Mouse (Mus musculus): ENCODE data around the gene Capns1.
A peak's percentile ranks its signal among the peaks of the same experiment; 100 is the strongest.
"Not testable (repeated sequence)": the region's sequence is repeated elsewhere in the genome, so short reads cannot be mapped to it uniquely, and the experiment has no call there.

The Capns1 gene

GRCm38 (mm10) chr7:30202895-30203690 is 4.5 kb upstream of the Capns1 start:
- peak; percentile 59 for DNase-seq

GRCm38 (mm10) chr7:30200661-30201060 is 2.0 kb upstream of the Capns1 start:
- DNase-seq = not testable (repeated sequence)

GRCm38 (mm10) chr7:30200200-30200599 is 1.6 kb upstream of the Capns1 start:
- peak; percentile 12 for DNase-seq

- DNase-seq = peak; percentile 14
These were observed 1.0 kb upstream of the Capns1 start for GRCm38 (mm10) chr7:30199498-30200139.

- DNase-seq = no peak
These were observed 950 bp downstream of the Capns1 start for GRCm38 (mm10) chr7:30197592-30198129.

- no peak for DNase-seq
These were observed 2.4 kb downstream of the Capns1 start for GRCm38 (mm10) chr7:30196171-30196570.

GRCm38 (mm10) chr7:30195461-30195860 is 3.1 kb downstream of the Capns1 start:
- no peak for DNase-seq

- peak; percentile 93 for DNase-seq
These were observed 3.7 kb downstream of the Capns1 start for GRCm38 (mm10) chr7:30194884-30195283.

- DNase-seq = peak; percentile 52
These were observed 4.3 kb downstream of the Capns1 start for GRCm38 (mm10) chr7:30194101-30194831.

- DNase-seq = peak; percentile 82
These were observed 5.0 kb downstream of the Capns1 start for GRCm38 (mm10) chr7:30193581-30194100.

- no peak for DNase-seq
These were observed 5.6 kb downstream of the Capns1 start for GRCm38 (mm10) chr7:30193013-30193412.

- no peak for DNase-seq
These were observed 6.5 kb downstream of the Capns1 start for GRCm38 (mm10) chr7:30192088-30192487.

- no peak for DNase-seq
These were observed 9.5 kb downstream of the Capns1 start for GRCm38 (mm10) chr7:30189116-30189491.

- DNase-seq = no peak
These were observed 10.1 kb downstream of the Capns1 start for GRCm38 (mm10) chr7:30188344-30189115.

GRCm38 (mm10) chr7:30184641-30185348 is 13.8 kb downstream of the Capns1 start:
- DNase-seq = no peak

GRCm38 (mm10) chr7:30183879-30184289 is 14.7 kb downstream of the Capns1 start, which contains the start of gene Cox7a1:
Cox7a1 (plus strand) TSS chr7:30184144.
- DNase-seq = peak; percentile 64

- not testable (repeated sequence) for DNase-seq
These were observed 15.4 kb downstream of the Capns1 start for GRCm38 (mm10) chr7:30183189-30183588.

- not testable (repeated sequence) for DNase-seq
These were observed 16.7 kb downstream of the Capns1 start for GRCm38 (mm10) chr7:30181929-30182328.

- peak; percentile 80 for DNase-seq
These were observed 17.3 kb downstream of the Capns1 start for GRCm38 (mm10) chr7:30181308-30181707.

- DNase-seq = no peak
These were observed 20.4 kb downstream of the Capns1 start for GRCm38 (mm10) chr7:30178256-30178655.

GRCm38 (mm10) chr7:30176474-30176873 is 22.1 kb downstream of the Capns1 start:
- DNase-seq = no peak

All from cerebellum, adult 8-10 months (tissue).